Mouse (Mus musculus) thymus, adult 18-20 months (tissue): Measurements from ENCODE around the gene Ccdc63.

ENCODE experiments used
- DNase-seq, 2 experiments: peaks; one replicate each; pipeline ENCODE4 v3.0.0; 2022; ENCODE audit warnings: mixed read lengths in 2 of 2

Ccdc63 gene

GRCm38 (mm10) chr5:122115266-122115763 is 25.3 kb downstream of the Ccdc63 start:
- no peak for DNase-seq

GRCm38 (mm10) chr5:122114176-122114575 is 26.4 kb downstream of the Ccdc63 start:
- peak in 1 of 2 experiments; percentile 45 for DNase-seq

GRCm38 (mm10) chr5:122113450-122113849 is 27.2 kb downstream of the Ccdc63 start:
- DNase-seq = no peak

- DNase-seq = no peak
These were observed 28.7 kb downstream of the Ccdc63 start for GRCm38 (mm10) chr5:122111933-122112248.

- no peak for DNase-seq
These were observed 29.3 kb downstream of the Ccdc63 start for GRCm38 (mm10) chr5:122111091-122111932.

GRCm38 (mm10) chr5:122110625-122111024 is 30.0 kb downstream of the Ccdc63 start:
- DNase-seq = no peak

- DNase-seq = no peak
These were observed 31.1 kb downstream of the Ccdc63 start for GRCm38 (mm10) chr5:122109325-122110060.

GRCm38 (mm10) chr5:122108104-122108503 is 32.5 kb downstream of the Ccdc63 start:
- DNase-seq = no peak

GRCm38 (mm10) chr5:122106212-122106611 is 34.4 kb downstream of the Ccdc63 start:
- no peak for DNase-seq

- DNase-seq = no peak
These were observed 35.6 kb downstream of the Ccdc63 start for GRCm38 (mm10) chr5:122104981-122105380.

GRCm38 (mm10) chr5:122104201-122104600 is 36.4 kb downstream of the Ccdc63 start:
- DNase-seq = no peak

- no peak for DNase-seq
These were observed 37.5 kb downstream of the Ccdc63 start for GRCm38 (mm10) chr5:122103075-122103474.

- DNase-seq = no peak
These were observed 38.1 kb downstream of the Ccdc63 start for GRCm38 (mm10) chr5:122102476-122103050.

GRCm38 (mm10) chr5:122094439-122094838 is 46.2 kb downstream of the Ccdc63 start:
- no peak for DNase-seq

- DNase-seq = no peak
These were observed 46.9 kb downstream of the Ccdc63 start for GRCm38 (mm10) chr5:122093734-122094133.

- DNase-seq = no peak
These were observed 47.8 kb downstream of the Ccdc63 start for GRCm38 (mm10) chr5:122092794-122093193.

- DNase-seq = peak in 1 of 2 experiments; percentile 23
These were observed 49.6 kb downstream of the Ccdc63 start for GRCm38 (mm10) chr5:122091070-122091469.

GRCm38 (mm10) chr5:122089664-122090063 is 51.0 kb downstream of the Ccdc63 start:
- DNase-seq = no peak

GRCm38 (mm10) chr5:122088917-122089316 is 51.7 kb downstream of the Ccdc63 start:
- DNase-seq = peak; percentile 37 to 55

- DNase-seq = no peak
These were observed 54.5 kb downstream of the Ccdc63 start for GRCm38 (mm10) chr5:122086121-122086520.

GRCm38 (mm10) chr5:122085291-122085690 is 55.3 kb downstream of the Ccdc63 start:
- DNase-seq = no peak

GRCm38 (mm10) chr5:122084470-122084869 is 56.2 kb downstream of the Ccdc63 start:
- no peak for DNase-seq

GRCm38 (mm10) chr5:122083282-122083681 is 57.3 kb downstream of the Ccdc63 start:
- DNase-seq = no peak

GRCm38 (mm10) chr5:122081471-122081870 is 59.2 kb downstream of the Ccdc63 start:
- DNase-seq = no peak
